Mouse (Mus musculus) spleen, embryonic (tissue): ENCODE measurements around the gene Gm28043.

ENCODE experiments used
- CTCF ChIA-PET: fragments of 350-600 bp; sonication (Branson Sonifier 250); formaldehyde crosslinking; loops from one replicate; lab custom pipeline; 2022; lab: Charles Lee

The Gm28043 gene

GRCm38 (mm10) chr17:29623488-29623887, 8.8 kb downstream of the Gm28043 start:
- CTCF ChIA-PET, result no interaction called here

GRCm38 (mm10) chr17:29627285-29627684, 12.6 kb downstream of the Gm28043 start:
- CTCF ChIA-PET, result no interaction called here

- CTCF ChIA-PET, result no interaction called here
Measured at GRCm38 (mm10) chr17:29628946-29629345, 14.3 kb downstream of the Gm28043 start.

- CTCF ChIA-PET, result no interaction called here
Measured at GRCm38 (mm10) chr17:29629620-29630019, 14.9 kb downstream of the Gm28043 start.

GRCm38 (mm10) chr17:29632312-29632711, 17.6 kb downstream of the Gm28043 start:
- CTCF ChIA-PET, result interaction anchor here (0.6 kb wide), 1 partner anchor 64 kb away, joined by 5 read pairs; no protein-coding TSS in a partner anchor

- CTCF ChIA-PET, result no interaction called here
Measured at GRCm38 (mm10) chr17:29635492-29635891, 20.8 kb downstream of the Gm28043 start.

- CTCF ChIA-PET, result interaction anchor here (0.6 to 0.7 kb wide), 2 partner anchors 30 to 366 kb away, joined by 4 read pairs; no protein-coding TSS in a partner anchor
Measured at GRCm38 (mm10) chr17:29636118-29636517, 21.4 kb downstream of the Gm28043 start.

GRCm38 (mm10) chr17:29637377-29637776, 22.7 kb downstream of the Gm28043 start:
- CTCF ChIA-PET, result no interaction called here

GRCm38 (mm10) chr17:29637895-29638294, 23.2 kb downstream of the Gm28043 start:
- CTCF ChIA-PET, result interaction anchor here (0.6 kb wide), 1 partner anchor 1897 kb away, joined by 3 read pairs; no protein-coding TSS in a partner anchor

GRCm38 (mm10) chr17:29640971-29641370, 26.3 kb downstream of the Gm28043 start:
- CTCF ChIA-PET, result no interaction called here

GRCm38 (mm10) chr17:29642219-29642618, 27.5 kb downstream of the Gm28043 start:
- CTCF ChIA-PET, result interaction anchor here (0.6 kb wide), 1 partner anchor 383 kb away, joined by 4 read pairs; no protein-coding TSS in a partner anchor

- CTCF ChIA-PET, result interaction anchor here (0.6 kb wide), 1 partner anchor 32 kb away, joined by 7 read pairs; no protein-coding TSS in a partner anchor
Measured at GRCm38 (mm10) chr17:29658249-29658648, 43.6 kb downstream of the Gm28043 start.

- CTCF ChIA-PET, result no interaction called here
Measured at GRCm38 (mm10) chr17:29660076-29660761, 45.5 kb downstream of the Gm28043 start, which contains the start of gene Cmtr1. Gene Cmtr1, plus strand, starts transcription at chr17:29660595.

- CTCF ChIA-PET, result no interaction called here
Measured at GRCm38 (mm10) chr17:29660762-29661391, 46.2 kb downstream of the Gm28043 start.

- CTCF ChIA-PET, result no interaction called here
Measured at GRCm38 (mm10) chr17:29662145-29662544, 47.5 kb downstream of the Gm28043 start.

- CTCF ChIA-PET, result no interaction called here
Measured at GRCm38 (mm10) chr17:29668051-29668986, 53.6 kb downstream of the Gm28043 start.

GRCm38 (mm10) chr17:29669030-29669429, 54.4 kb downstream of the Gm28043 start:
- CTCF ChIA-PET, result interaction anchor here (0.6 kb wide), 1 partner anchor 215 kb away, joined by 7 read pairs; no protein-coding TSS in a partner anchor

- CTCF ChIA-PET, result interaction anchor here (0.6 kb wide), 1 partner anchor 214 kb away, joined by 7 read pairs; no protein-coding TSS in a partner anchor
Measured at GRCm38 (mm10) chr17:29669936-29670335, 55.3 kb downstream of the Gm28043 start.

GRCm38 (mm10) chr17:29671021-29671420, 56.3 kb downstream of the Gm28043 start:
- CTCF ChIA-PET, result interaction anchor here (0.7 kb wide), 1 partner anchor 932 kb away, joined by 3 read pairs; no protein-coding TSS in a partner anchor

- CTCF ChIA-PET, result no interaction called here
Measured at GRCm38 (mm10) chr17:29673325-29673724, 58.6 kb downstream of the Gm28043 start.

GRCm38 (mm10) chr17:29678526-29678925, 63.9 kb downstream of the Gm28043 start:
- CTCF ChIA-PET, result no interaction called here
